Mouse (Mus musculus): Measurements from ENCODE around the gene Itgb3. TPM values are rescaled to one million over a fixed set of nuclear protein-coding genes. Genes with fewer than 3 reads are reported as not detected.

Gene Itgb3
- polyA plus RNA-seq, 3 experiments from 2014 or later = 6.4 to 17.5 (median 11.8) TPM

DNA sequence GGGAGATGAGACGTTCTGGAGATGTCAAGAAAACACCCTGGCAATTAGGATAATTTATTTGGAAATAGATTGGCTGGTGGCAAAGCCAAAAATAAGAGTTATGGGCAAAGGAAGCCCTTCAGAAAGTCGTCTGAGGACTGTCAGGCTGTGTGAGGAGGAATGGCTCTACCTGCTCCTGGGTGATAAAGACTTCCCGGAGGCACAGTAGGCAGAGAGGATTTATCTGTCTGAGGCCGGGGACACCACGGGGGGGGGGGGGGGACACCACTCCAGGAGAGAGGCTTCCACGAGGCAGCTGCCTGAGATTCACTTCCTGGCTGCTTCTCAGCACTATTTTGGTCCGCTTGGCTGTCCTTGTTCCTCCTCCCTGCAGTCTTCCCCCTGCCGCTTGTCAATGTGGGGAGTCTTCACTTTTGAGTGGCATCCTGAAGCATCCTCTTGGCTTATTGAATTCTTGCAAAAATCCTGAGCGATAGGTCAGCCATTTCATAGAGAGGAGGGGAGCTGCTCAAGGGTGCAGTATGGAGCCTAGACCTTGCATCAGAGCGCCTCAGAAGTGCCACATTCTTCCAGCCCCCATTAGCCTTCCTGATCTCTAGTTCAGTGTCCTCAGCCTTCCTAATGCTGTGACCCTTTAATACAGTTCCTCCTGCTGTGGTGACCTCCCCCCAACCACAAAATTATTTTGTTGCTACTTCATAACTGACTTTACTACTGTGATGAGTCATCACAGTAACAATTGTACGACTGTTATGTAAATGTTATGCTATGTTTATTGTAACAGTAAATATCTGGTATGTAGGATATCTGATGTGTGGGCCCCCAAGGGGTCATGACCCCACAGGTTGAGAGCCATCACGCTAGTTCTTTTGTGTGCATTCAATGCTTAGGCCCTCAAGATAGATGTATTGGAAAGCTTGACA is 14.5 kb downstream of the Itgb3 start:
- peak; percentile 54 for ATAC-seq

- no peak for ATAC-seq
These were observed 17.1 kb downstream of the Itgb3 start for GRCm38 (mm10) chr11:104624791-104625391.

DNA sequence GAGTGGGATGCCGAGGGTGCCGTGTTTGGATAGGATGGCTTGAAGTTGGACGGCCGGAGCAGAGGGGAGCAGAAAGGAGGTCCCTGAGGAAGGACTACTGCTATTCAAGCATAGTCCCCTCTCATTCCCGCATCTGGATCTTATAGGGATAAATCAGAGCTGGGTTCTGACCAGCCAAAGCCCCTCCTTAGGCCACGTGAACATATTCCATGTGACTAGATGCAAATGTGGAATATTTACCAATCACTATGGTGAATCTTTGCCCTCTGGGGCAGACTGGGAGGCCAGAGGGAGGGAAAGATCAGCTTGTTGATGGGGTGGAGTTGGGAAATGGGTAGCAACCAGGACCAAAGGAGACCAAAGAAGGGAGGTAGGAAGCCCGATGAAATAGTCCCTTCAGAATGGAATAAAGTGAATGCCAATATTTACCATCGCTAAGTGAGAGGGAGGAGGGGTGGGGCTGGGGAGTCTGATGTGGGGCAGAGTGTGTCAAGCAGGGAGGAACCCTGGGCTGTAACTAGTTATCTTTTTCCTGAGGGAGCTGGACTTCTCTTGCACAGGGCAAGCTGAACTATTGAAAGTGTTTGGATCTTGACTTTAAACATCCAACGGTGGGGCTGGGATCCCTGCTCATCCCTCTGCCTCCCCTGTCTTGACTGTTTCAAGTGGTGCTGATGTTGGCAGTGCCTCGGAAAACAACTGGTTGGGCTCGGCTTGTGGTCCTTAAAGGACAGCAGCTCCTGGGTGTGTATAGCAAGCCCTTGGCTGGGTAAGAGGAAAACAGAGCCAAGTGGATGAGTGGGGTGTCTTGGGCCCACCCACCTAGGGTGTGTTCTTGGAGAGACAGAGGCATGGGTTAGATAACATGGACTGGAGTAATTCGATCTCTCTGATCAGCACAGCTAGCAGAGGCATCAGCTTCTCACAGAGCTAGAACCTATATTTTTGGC is 17.9 kb downstream of the Itgb3 start:
- no peak for ATAC-seq

- ATAC-seq = no peak
These were observed 18.8 kb downstream of the Itgb3 start for GRCm38 (mm10) chr11:104626635-104627034.

- ATAC-seq = no peak
These were observed 20.0 kb downstream of the Itgb3 start for GRCm38 (mm10) chr11:104627616-104628301.

DNA sequence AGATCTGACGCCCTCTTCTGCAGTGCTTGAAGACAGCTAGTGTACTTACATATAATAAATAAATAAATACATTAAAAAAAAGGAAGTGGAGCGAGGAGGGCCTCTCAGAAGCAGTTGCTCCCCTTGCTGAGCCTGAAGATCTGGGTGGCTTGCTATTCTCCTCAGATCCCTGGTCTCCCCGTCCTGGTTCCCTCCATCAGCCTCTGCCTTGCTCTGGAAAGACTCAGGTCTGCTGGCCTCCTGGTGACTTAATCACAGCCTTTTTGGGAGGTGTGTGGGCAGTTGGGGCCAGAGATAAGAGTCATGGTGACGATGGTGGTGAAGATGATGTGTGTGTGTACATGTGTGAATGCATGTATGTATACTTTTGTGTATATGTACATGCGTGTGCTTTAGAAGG is 20.8 kb downstream of the Itgb3 start:
- no peak for ATAC-seq

DNA sequence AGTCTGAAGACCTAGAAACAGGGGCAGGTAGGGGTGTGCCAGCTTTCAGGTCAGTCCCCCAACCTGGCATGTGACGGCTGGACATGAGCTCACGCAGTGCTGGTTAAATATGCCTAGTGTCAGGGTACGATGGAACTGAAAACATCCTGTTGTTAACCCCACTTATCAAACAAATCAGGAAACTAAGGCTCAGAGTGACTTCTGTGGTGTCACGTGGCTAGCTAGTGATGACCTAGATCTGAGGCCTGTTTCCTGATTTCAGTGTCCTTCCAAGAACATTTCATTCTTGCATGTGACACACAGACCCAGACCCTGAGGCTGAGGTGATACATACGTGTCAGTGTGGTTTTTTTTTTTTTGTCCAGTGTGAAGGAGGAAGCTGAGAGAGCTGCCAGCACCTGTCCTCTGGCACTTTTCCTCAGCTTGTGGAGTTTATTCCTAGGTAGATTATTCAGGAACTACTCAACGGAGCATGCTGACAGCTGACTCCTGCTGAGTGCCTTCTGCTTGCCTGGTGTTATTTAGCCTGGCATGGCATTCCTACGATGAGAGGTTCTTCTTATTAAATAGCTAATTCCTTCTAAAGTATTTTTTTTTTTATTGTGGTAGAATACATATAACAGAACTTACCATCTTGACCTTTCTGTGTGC is 22.5 kb downstream of the Itgb3 start:
- ATAC-seq = peak; percentile 80

GRCm38 (mm10) chr11:104631306-104631705 is 23.5 kb downstream of the Itgb3 start:
- ATAC-seq = peak; percentile 57

- no peak for ATAC-seq
These were observed 29.2 kb downstream of the Itgb3 start for GRCm38 (mm10) chr11:104637010-104637409.

DNA sequence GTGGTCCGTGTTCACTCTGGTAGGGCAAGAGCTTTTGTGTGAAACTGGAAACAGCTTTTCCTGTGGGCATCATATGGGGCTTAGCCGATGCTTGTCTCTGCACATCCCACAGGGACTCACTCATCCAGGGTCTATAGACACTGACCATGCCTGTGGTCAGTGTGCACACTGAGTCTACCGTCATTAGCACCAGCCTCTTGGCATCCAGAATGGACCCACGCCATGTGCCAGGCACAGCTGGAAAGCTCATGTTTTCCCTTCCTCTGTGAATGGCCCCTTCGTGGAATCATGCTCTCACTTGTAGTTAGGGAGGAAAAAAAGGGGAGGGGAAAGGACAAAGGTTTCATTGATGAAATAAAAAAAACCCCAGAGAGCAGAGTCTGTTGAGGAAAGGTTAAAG is 30.2 kb downstream of the Itgb3 start:
- ATAC-seq = no peak

DNA sequence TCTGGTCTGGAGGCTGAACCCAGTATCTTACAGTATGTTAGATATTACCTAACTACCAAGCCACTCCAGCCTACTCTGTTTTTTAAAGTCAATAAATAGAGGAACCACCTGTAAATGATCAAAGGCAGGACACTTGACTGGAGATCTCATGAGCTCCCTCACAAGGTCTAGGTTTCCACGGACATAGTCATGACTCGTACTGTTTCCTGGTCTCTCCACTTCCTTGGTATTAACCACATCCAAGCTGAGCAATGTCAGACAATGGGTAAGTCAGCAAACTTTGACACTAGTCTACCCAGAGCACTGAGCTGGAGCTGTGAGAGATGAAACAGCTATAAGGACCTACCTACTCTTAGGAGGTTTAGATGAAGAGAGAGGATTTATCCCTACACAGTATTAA is 31.1 kb downstream of the Itgb3 start:
- ATAC-seq = no peak

DNA sequence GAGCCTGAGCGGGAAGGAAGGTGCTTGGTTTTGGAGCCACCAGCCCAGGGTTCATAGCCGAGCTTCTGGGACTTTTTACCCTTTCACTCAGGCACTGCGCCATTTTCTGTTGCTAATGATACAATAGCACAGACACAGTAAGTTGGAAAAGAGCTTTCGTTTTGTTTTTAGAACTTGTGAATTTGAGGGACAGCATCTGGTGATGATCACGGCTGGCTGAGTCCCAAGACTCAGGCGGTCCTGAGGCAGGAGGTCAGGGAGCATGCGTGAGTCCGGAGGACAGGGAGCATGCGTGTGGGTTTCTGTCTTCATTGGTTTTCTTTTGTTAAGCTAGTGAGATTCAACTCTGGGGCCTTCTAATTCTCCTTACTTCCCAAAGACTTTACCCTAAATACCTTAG is 31.8 kb downstream of the Itgb3 start:
- no peak for ATAC-seq

DNA sequence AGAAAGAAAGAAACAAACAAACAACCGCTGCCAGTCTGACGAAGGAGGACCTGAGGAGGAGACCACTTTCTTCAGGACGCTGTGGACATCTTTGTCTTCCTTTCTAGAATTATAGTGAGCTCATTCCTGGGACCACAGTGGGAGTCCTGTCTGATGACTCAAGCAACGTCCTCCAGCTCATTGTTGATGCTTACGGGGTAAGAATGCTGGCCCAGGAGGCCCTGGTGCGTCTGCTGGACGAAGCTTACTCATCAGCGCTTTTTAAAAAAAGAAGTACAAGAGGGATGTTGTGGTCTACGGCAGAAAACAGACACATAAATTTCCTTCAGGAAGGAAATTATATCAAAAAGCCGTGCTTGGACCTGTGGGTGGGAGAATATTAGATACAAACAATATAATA is 33.1 kb downstream of the Itgb3 start:
- no peak for ATAC-seq

DNA sequence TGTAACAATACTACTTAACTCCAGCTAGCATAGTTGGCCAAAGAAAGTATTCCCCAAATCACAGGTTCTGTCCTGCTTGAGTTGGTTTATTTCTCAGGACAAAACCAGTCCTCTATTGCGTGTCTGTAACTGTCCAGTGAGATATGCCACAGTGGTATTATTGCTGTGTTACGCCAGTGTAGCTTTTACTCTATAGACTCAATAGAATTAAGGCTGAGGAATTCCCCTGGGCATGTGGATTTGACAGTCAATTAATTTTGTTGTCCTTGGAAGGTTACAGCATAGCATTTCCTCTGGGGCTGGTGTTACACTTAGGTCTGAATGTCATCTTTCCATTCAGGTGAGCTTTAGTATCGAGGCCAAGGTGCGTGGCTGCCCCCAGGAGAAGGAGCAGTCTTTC is 35.4 kb downstream of the Itgb3 start:
- ATAC-seq = no peak

- ATAC-seq = no peak
These were observed 37.6 kb downstream of the Itgb3 start for GRCm38 (mm10) chr11:104645402-104645801.

- no peak for ATAC-seq
These were observed 38.4 kb downstream of the Itgb3 start for GRCm38 (mm10) chr11:104646173-104646572.

- no peak for ATAC-seq
These were observed 38.8 kb downstream of the Itgb3 start for GRCm38 (mm10) chr11:104646611-104647010.

DNA sequence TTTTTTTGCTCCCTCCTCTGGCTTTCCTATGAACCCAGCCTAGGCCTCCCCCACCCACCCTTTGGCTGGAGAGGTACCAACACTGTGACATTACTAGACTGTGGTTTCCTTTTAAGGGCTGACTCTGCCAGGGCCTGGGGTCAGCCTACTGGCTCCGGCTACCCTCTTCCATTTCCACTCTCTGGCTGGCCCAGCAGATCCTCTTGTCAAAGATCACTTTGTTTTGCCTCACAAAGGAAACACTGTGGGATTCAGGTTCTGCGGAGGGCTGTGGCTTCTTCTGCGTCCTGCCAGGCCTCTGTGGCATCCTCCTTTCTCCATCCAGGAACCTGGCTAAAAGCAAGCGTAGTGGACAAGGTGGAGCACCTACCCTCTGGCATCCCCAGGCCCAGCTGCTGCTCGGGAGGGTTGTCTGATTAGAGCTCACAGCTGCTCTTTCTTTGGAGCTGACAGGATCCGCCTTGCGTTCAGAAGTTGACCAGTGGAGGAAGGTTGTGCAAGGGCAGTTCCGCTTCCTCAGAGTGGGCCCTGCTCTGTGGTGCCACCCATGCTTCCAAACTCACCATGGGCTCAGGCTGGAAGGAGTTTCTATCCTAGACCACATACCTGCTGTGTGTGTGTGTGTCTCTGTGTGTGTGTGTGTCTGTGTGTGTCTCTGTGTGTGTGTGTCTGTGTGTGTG is 39.5 kb downstream of the Itgb3 start:
- ATAC-seq = no peak

GRCm38 (mm10) chr11:104648571-104648970 is 40.8 kb downstream of the Itgb3 start:
- ATAC-seq = no peak

- no peak for ATAC-seq
These were observed 52.8 kb downstream of the Itgb3 start for GRCm38 (mm10) chr11:104660599-104660998.

DNA sequence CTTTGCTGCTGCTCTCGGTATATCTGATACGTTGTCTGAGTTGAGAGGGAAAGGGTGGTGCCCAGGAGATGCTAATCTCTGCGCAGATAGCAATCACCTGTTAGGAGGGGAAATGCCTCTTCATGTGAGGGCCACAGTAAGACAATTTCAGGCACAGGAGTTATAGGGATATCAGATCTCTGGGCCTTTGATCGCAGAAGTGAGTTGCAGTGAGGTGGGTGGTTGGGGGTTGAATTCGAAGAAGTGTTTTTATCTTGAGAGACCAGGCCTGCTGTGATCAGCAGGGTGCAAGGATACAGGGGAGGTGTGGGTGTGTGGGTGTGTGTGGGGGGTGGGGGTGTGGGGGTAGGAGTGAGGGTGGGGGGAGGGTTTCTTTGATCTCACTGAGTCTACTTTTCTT is 53.3 kb downstream of the Itgb3 start:
- peak; percentile 80 for ATAC-seq

Measured in inflammation-experienced regulatory T-cells, adult 6 months (primary cell).